Mouse (Mus musculus): Measurements from ENCODE around the gene Lipc. TPM values are rescaled to one million over a fixed set of nuclear protein-coding genes. Genes with fewer than 3 reads are reported as not detected.

Lipc gene
- total RNA-seq (2023): not detected

DNA sequence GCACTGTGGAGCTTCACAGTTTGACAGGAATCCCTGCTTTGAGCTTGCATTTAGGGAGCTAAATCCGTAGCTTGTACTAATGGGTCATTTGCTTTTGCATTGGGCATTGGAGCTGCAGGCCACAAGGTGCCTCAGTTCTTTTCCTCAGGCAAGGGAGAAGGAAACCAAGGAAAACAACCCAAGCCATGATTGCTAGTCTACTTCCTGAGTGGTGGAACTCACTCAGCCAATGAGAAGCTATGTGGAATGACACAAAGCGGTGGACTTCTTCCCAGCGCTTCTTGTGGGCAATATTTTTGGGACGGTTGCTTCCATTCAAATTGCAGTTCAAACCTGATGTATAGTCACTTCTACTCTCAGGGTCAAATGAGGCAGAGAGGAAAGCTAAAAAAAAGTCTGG, at the start of gene Lipc:
TSS of gene Lipc (minus strand) at position 101 of the 400 bp plus-strand sequence.

Other genes with a start within 250 kb of the Lipc start
- gene Aqp9, start 216.5 kb upstream of the Lipc start, total RNA-seq (2023): 1.8 TPM